Mouse (Mus musculus): Measurements from ENCODE around the gene Tbc1d13. TPM values are rescaled to one million over a fixed set of nuclear protein-coding genes. Genes with fewer than 3 reads are reported as not detected.

The Tbc1d13 gene
- 17.0 and 31.5 TPM in 2 replicates for polyA plus RNA-seq (2012; ENCODE audit: low replicate concordance)

DNA sequence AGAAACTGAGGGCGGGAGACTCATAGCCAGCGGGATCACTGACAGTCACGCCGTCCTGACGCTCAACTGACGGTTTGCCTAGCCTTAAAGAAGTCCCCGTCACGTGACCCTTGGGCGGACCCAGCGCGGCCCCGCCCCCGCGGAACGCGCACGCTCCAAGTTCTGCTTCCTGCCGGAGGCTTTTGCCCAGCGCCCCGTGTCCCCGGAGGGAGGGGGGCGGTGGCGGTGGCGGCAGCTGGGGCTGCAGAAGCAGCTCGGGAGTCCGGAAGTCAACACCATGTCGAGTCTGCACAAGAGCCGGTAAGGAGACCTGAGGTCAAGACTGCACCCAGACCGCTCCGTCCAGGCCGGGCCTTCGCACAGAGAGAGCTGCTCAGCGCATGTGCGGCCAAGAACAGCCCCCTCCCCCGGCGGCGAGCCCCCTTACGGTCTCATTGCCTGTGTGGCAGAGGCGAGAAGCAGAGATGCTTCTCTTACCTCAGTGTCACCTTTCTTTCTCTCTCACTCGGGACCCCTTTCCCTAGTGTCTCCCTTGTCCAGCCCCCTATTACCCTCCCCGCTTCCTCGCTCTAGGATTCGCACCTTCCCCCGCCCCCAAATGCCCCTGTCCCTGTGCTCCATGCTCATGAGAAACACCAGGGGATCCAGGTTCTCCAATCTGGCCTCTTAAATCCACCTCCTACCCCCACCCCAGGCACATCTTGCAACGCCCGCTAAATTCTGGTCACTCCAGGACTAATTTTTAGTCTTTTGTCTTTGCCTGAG is at the start of gene Tbc1d13:
Tbc1d13 (plus strand) TSS at position 134 of the 765 bp plus-strand sequence.

DNA sequence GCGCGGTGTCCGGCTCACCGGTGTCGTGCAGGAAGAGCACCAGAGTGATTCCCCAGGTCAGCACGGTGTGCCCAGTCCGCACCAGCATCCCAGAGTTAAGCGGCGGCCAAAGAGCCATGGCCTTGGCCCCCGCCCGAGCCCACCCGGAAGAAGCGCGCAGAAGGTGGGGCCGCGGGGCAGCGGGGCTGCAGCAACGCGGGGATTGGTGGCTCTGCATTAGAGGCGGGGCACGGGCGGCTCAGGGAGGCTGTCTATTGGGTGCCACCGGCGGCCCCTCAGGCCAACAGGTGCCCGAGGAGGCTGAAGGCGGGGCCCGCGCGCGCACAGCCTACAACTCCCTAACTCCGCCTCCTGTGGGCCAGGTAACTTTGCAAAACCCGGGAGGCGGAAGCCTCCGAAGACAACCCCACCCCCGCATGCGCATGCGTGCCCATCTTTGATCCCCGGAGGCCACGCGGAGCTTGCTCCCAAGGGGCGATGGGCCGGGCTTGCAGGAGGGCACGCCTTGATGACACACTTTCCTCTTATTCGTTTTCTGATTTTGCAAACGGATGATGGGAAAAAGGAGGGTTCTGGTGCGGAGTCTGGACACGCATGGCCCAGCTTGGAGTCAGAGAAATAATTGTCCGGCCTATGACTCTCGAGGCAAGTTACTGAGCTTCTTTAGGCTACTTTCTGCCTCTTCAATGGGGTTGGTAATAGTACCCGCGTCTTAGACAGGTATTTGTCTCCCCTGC is 39.9 kb upstream of the Tbc1d13 start, which contains the start of gene Zdhhc12:
Zdhhc12 (minus strand) TSS at position 178 of the 737 bp plus-strand sequence.

DNA sequence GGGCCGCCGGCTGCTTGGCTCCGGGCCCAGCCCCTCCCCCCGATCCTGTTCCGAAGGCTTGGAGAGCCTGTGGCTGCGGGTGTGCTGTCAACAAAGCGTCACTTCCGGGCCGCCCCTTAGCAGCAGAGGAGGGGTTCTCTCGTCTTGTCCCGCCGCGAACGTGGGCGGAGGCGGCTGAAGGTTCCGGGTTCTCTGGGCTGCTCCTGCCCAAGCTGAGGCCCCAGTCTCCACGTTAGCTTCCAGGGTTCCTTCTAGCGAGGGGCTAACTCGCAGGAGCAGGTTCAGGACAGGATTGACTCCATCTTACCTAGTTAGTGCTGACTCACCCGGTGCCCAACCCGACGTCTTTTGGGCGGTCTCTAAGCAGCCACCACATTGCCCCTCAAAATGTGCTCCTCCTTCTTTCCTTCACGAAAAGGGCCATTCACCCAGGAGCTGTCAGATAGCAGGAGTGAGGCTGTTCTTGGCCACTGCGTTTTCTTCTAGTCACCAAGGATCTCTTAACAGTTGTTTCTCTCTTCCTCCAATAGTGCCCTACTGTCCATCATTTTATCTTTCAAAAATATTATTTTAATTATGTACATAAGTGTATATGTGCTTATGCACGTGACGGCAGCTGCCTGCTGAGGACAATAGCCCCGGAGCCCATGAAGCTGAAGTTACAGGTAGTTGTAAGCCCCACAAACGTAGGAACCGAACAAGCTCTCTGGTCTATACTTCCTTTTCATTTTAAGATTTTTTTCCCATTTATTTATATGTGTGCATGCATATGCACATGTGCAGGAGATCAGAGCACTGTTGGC is 8.9 kb upstream of the Tbc1d13 start, which contains the start of gene Zer1:
Zer1 (minus strand) TSS at position 114 of the 803 bp plus-strand sequence.

DNA sequence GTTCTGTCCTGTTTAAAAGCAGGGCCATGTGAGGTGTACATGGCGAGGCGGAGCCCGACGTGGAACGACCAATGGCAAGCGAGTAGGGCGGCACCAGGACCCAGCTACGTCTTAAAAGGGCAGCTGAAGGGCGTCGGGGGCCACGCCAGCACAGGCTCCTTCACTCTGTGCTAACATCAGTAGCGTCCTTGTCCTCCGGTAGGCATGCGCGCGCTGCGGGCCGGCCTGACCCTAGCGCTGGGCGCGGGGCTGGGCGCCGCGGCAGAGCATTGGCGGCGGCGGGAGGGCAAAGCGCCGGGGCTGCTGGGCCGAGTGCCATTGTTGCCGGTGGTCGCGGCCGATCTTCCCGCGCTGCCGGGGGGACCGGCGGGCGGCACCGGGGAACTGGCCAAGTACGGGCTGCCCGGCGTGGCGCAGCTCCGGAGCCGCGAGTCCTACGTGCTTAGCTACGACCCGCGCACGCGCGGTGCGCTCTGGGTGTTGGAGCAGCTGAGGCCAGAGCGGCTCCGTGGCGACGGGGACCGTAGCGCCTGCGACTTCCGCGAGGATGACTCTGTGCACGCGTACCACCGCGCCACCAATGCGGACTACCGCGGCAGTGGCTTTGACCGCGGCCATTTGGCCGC is 37.9 kb downstream of the Tbc1d13 start, which contains the start of gene Endog:
Endog (plus strand) TSS at position 123 of the 626 bp plus-strand sequence.

DNA sequence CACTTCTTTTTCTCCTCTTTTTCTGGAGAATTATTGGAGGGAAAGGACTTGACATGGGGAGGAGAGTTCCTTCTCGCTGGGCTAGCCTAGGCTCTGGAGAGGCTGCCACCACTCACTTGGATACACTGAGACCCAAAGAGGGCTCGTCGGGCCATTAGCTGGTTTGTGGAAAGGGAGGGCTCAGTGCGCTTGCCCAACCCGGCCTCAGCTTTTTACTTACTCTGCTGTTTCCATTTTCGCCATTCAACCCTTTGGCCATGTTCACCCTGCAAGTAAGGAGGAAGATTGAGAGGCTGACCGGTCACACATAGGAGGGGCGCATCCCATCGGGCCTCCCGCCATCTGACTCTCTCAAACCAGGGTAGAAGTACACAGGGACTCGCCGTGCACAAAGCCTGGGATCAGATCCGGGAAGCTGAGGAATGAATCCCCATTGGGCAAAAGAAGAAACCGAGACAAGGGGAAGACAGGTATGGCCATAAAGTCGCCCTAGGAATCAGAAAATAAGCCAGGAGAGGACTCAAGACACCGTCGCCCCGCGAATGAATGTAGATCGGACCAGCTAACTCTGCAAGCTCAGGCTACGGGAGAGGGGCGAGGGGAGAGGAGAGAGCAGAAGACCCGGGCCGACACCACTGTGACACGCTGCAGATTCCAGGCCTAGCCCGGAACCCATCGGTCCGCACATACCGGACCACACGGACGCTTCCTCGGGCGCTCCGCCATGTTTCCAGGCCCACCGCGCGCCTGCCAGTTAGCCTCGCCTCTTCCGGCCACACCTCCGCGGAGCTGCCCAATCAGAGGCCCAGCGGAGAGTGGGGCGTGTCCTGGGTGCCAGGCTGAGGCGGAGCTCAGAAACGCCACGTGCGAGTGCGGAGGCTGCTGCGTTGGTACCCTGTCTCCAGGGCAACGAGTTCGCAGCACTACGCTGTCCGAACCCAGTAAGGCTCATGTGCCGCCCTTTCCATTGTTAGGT is 44.4 kb downstream of the Tbc1d13 start, which contains the start of gene Spout1:
Spout1 (minus strand) TSS at position 760 of the 976 bp plus-strand sequence.

Other genes starting within 250 kb of the Tbc1d13 start
- gene Odf2, start 244.5 kb upstream of the Tbc1d13 start, polyA plus RNA-seq (2012; ENCODE audit: low replicate concordance), result 13.7 and 24.7 TPM in 2 replicates
- gene Gle1, start 198.3 kb upstream of the Tbc1d13 start, polyA plus RNA-seq (2012; ENCODE audit: low replicate concordance), result 34.6 and 62.6 TPM in 2 replicates
- 7.5 and 9.6 TPM in 2 replicates for gene Sptan1, start 168.2 kb upstream of the Tbc1d13 start, polyA plus RNA-seq (2012; ENCODE audit: low replicate concordance)
- gene Wdr34, start 84.9 kb upstream of the Tbc1d13 start, polyA plus RNA-seq (2012; ENCODE audit: low replicate concordance), result 15.7 and 34.5 TPM in 2 replicates
- gene Set, start 76.4 kb upstream of the Tbc1d13 start, polyA plus RNA-seq (2012; ENCODE audit: low replicate concordance), result 296 and 346 TPM in 2 replicates
- 6.7 and 9.1 TPM in 2 replicates for gene Pkn3, start 56.1 kb upstream of the Tbc1d13 start, polyA plus RNA-seq (2012; ENCODE audit: low replicate concordance)
- gene Zdhhc12, start 40.1 kb upstream of the Tbc1d13 start, polyA plus RNA-seq (2012; ENCODE audit: low replicate concordance), result 14.6 and 43.7 TPM in 2 replicates
- 7.1 and 21.2 TPM in 2 replicates for gene Zer1, start 9.2 kb upstream of the Tbc1d13 start, polyA plus RNA-seq (2012; ENCODE audit: low replicate concordance)
- 23.2 and 24.5 TPM in 2 replicates for gene Endog, start 37.7 kb downstream of the Tbc1d13 start, polyA plus RNA-seq (2012; ENCODE audit: low replicate concordance)
- 30.2 and 41.2 TPM in 2 replicates for gene Spout1, start 44.7 kb downstream of the Tbc1d13 start, polyA plus RNA-seq (2012; ENCODE audit: low replicate concordance)
- gene Kyat1, start 72.1 kb downstream of the Tbc1d13 start, polyA plus RNA-seq (2012; ENCODE audit: low replicate concordance), result 2.2 and 14.6 TPM in 2 replicates
- gene Lrrc8a, start 104.0 kb downstream of the Tbc1d13 start, polyA plus RNA-seq (2012; ENCODE audit: low replicate concordance), result 6.1 and 9.8 TPM in 2 replicates
- gene Gm28035, start 106.8 kb downstream of the Tbc1d13 start, polyA plus RNA-seq (2012; ENCODE audit: low replicate concordance), result 1.7 and 3.0 TPM in 2 replicates
- gene Phyhd1, start 132.5 kb downstream of the Tbc1d13 start, polyA plus RNA-seq (2012; ENCODE audit: low replicate concordance), result 3.2 and 7.0 TPM in 2 replicates
- not detected in 2 replicates for gene Gm28038, start 147.3 kb downstream of the Tbc1d13 start, polyA plus RNA-seq (2012; ENCODE audit: low replicate concordance)
- gene Dolk, start 152.6 kb downstream of the Tbc1d13 start, polyA plus RNA-seq (2012; ENCODE audit: low replicate concordance), result 3.2 and 10.1 TPM in 2 replicates
- 95.1 and 191 TPM in 2 replicates for gene Nup188, start 152.7 kb downstream of the Tbc1d13 start, polyA plus RNA-seq (2012; ENCODE audit: low replicate concordance)
- 47.2 and 50.4 TPM in 2 replicates for gene Sh3glb2, start 225.6 kb downstream of the Tbc1d13 start, polyA plus RNA-seq (2012; ENCODE audit: low replicate concordance)
- 17.5 and 19.1 TPM in 2 replicates for gene Miga2, start 230.5 kb downstream of the Tbc1d13 start, polyA plus RNA-seq (2012; ENCODE audit: low replicate concordance)

Measured in leukemia stem cell, adult 10-12 weeks (primary cell).